Mouse (Mus musculus) stomach, embryonic 14.5 days (tissue): ENCODE measurements around the gene Radil. TPM values are rescaled to one million over a fixed set of nuclear protein-coding genes. Genes with fewer than 3 reads are reported as not detected.

Experiments
- ATAC-seq: fragments of 200-750 bp; cut with Nextera tagmentation; 2 replicates; pipeline ENCODE4 v1.8.0; 2017; ENCODE audit warnings: low read depth, moderate TSS enrichment; ENCODE audit not compliant: insufficient number of reproducible peaks, insufficient read depth, low FRiP score
- H3K27ac ChIP-seq: fragments of 300-500 bp; sonication (generic); 2 replicates; pipeline ENCODE4 v1.5.1; 2014; ENCODE audit warnings: mild to moderate bottlenecking, low read length, moderate library complexity, mixed read lengths
- H3K27me3 ChIP-seq: fragments of 300-500 bp; sonication (generic); 2 replicates; pipeline ENCODE4 v1.6.1; 2014; ENCODE audit warnings: low read length, control low read depth, mixed read lengths; ENCODE audit not compliant: control insufficient read depth, insufficient read depth
- H3K36me3 ChIP-seq: fragments of 300-500 bp; sonication (generic); 2 replicates; pipeline ENCODE4 v1.6.1; 2014; ENCODE audit warnings: mild to moderate bottlenecking, control low read depth, low read length, moderate library complexity, mixed read lengths; ENCODE audit not compliant: control insufficient read depth, insufficient read depth
- H3K4me1 ChIP-seq: fragments of 300-500 bp; sonication (generic); 2 replicates; pipeline ENCODE4 v1.6.1; 2014; ENCODE audit warnings: low read length, control low read depth, mixed read lengths; ENCODE audit not compliant: control insufficient read depth, insufficient read depth
- H3K4me2 ChIP-seq: fragments of 300-500 bp; sonication (generic); replicated peaks from 2 replicates; pipeline ENCODE4 v1.6.1; 2014; ENCODE audit warnings: low read depth, low read length, control low read depth
- H3K4me3 ChIP-seq: fragments of 300-500 bp; sonication (generic); 2 replicates; pipeline ENCODE4 v1.5.1; 2014; ENCODE audit warnings: low read depth, low read length, control low read depth
- H3K9ac ChIP-seq: fragments of 300-500 bp; sonication (generic); replicated peaks from 2 replicates; pipeline ENCODE4 v1.6.1; 2014; ENCODE audit warnings: low read depth, mild to moderate bottlenecking, control low read depth, low read length, moderate library complexity, mixed read lengths
- H3K9me3 ChIP-seq: fragments of 300-500 bp; sonication (generic); 2 replicates; pipeline ENCODE4 v1.6.1; 2016; ENCODE audit warnings: low read depth, low read length, control low read depth; ENCODE audit not compliant: control insufficient read depth
- WGBS: fragments of 180-500 bp; shearing (Covaris S2); extraction: QIAGEN DNeasy Blood & Tissue Kit; methylation state at CpG from one replicate; pipeline ENCODE4 v1.1.7; 2014; 5-methylcytosine and 5-hydroxymethylcytosine counted together
- polyA plus RNA-seq: library from polyadenylated mRNA; unstranded; fragments of >200 nt; fragmentation: Nextera tagmentation; extraction: Ambion mirVana; gene quantifications from 2 replicates; pipeline ENCODE4 v1.2.1, GENCODE M21; 2014

The Radil gene
- 1.6 and 2.1 TPM in 2 replicates for polyA plus RNA-seq

DNA sequence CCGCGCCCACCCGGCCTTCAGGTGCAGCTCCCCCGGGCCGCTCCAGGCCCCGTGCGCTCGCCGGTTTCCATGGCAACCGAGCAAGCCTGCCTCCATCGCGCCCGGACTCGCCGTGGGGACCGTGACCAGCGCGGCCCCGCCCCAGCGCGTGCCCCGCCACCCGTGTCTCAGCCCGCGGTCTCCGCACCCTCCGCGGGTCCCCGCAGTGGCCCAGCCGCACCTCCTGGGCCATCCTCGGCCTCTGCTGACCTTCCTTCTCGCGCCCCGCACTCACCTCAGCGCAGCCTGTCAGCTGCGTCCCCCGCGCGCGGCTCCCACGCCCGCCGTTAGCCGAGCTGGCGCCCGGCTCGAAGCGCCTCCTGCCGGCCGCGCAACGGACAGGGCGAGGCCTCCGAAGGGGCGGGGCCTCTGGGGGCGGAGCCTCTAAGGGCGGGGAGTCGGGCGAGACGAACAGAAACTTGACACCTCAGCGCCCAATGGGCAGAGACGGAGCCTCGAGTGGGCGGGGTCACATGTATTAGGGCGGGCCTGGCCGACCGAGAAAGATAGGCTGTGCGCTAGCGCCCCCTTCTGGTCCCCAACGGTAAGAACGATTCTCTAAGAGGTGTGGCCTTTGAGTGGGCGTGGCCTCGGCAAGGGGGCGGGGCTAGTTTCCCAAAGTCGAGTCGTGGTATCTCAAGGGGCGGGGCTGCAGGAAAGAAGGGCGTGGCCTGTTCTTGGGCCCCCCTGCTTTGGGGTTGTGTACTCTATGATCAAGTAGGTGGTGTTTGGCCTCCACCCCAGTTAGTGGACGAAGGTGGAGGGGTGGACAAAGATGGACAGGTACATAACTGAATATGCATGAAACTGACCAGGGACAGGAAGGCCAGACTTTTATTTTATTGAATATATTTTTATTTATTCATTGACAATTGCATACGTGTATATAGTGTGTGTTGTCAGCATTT is at the start of gene Radil:
TSS of gene Radil (minus strand) at position 393 of the 947 bp plus-strand sequence.
- Histone ChIP-seq H3K9ac (peak within 1 kb of the TSS; percentile 25), H3K4me3 (peak within 1 kb of the TSS; percentile 59), H3K27ac (no peak within 1 kb of the TSS), H3K4me1 (no peaks in the 10 kb centered on the region; the same call in 1 of the 2 replicates), H3K36me3 (no peaks in the 10 kb centered on the region), H3K9me3 (no peaks in the 10 kb centered on the region), H3K27me3 (no peaks in the 10 kb centered on the region), H3K4me2 (peak within 1 kb of the TSS; percentile 100)
- peak; percentile 93 for ATAC-seq
- 3% methylated on average over 72 of the region's 80 CpGs for WGBS

DNA sequence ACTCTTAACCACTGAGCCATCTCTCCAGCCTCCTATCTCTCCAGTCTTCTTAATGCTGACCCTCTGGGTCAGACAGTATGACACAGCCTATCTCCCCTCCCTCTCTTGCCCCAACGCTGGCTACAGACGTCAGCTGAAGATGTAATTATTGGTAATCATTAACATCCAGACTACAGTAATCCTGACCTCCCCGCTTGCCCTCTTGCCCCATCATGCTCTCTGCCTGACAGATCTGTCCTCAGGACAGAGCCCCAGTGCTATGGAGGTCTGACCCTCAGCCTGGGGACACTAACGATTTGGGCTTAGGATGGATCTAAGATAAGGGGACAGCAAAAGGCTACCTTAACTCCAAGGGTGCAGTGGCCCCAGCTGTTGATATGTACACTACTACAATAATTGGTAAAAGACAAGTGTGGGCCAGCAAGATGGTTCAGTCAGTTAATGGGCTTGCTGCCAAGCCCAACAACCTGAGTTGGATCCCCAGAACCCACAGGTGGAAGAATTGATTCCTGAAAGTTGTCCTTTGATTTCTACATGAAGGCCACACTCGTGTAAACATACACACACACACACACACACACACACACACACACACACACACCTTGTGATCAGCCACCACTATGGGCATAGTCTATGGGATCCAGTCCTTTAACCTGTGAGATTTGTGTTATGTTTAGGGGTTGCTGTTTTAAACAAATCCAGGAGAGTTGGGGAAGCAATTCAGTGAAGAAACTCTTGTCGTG is 46.9 kb upstream of the Radil start:
- no peak overlapping the region for H3K4me2 ChIP-seq
- no peak overlapping the region for H3K9ac ChIP-seq

DNA sequence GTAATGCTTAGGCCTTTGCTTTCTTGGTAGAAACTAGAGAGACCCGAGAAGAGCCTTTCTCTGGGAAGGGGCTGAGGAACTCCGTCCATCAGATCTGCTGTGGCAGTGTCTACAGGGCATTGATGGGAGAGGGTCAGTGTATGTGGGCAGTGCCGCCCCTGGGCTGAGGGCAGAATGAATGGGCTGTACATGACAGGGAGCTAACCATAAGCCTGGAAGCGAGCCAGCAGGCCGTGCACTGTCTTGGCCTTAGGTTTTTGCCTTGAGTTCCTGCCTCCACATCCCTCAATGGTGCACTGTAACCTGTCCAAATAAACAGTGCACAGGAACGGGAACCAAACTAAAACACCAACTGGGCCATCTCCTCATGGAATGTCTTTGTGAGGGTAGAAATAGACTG is 45.8 kb upstream of the Radil start:
- Histone ChIP-seq H3K27me3 (no peaks in the 10 kb centered on the region), H3K4me1 (no peaks in the 10 kb centered on the region), H3K4me3 (no peak overlapping the region), H3K27ac (no peak overlapping the region), H3K9me3 (no peaks in the 10 kb centered on the region), H3K36me3 (no peaks in the 10 kb centered on the region), H3K9ac (no peak overlapping the region), H3K4me2 (no peak overlapping the region)
- ATAC-seq: no peak
- WGBS: 73% methylated on average over 6 of the region's 6 CpGs

More for the DNA sequence above, 46.9 kb upstream of the Radil start:
- Histone ChIP-seq H3K9me3 (no peaks in the 10 kb centered on the region), H3K27ac (no peak overlapping the region), H3K27me3 (no peaks in the 10 kb centered on the region), H3K4me1 (no peaks in the 10 kb centered on the region), H3K36me3 (no peaks in the 10 kb centered on the region), H3K4me3 (no peak overlapping the region)
- WGBS: 59% methylated on average over 6 of the region's 6 CpGs
- ATAC-seq: no peak

DNA sequence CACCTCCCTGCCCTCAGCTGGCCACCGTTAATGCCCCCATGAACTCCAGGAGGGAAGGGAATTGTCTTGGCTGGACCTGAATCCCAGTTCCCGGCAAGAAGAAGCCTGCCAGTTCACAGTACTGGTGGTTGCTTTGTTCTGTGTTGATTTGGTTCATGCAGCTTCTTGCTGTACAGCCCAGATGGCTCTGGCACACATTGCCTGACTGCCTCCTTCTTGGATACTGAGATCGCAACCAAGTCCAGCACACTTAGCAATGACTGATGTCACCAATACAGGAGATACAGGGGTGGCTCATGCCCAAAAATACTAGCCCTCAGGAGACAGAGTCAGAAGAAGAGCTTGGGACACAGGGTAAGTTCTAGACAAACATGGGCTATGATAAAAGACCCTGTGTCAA is 44.8 kb upstream of the Radil start:
- Histone ChIP-seq H3K4me1 (no peaks in the 10 kb centered on the region), H3K9ac (no peak overlapping the region), H3K4me2 (no peak overlapping the region), H3K4me3 (no peak overlapping the region), H3K27me3 (no peaks in the 10 kb centered on the region), H3K27ac (no peak overlapping the region), H3K36me3 (no peaks in the 10 kb centered on the region), H3K9me3 (no peaks in the 10 kb centered on the region)
- no peak for ATAC-seq
- WGBS: 71% methylated on average over 3 of the region's 3 CpGs

DNA sequence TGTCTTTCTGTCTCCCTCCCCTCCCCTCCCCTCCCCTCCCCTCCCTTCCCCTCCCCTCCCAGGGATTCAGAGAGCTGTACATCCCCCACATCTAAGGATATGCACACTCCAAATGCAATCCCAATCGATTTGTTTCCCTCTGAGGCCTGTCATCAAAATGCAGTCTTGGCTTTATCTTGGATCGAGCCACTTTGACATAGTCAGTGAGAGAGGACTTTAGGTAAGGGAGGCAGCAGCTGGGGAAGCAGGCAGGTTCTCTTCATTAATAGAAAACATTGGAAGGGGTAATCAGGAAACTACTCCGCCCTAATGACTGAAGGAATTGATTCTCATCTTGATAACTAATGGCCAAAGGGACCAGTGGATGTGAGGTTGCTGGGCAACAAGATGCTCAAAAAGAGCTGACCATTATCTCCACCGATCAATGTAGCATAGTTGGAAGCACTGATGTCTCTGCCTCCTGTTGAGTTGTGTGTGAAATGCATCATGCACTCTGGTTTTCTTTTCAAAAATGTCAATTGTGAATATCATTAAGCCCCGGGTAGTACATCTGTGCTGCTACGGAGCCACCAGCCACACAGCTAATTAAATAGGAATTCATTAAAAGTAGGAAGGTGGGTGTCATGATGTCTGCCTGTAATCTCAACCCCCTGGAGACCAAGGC is 40.2 kb upstream of the Radil start:
- 85% methylated on average over 6 of the region's 6 CpGs for WGBS
- Histone ChIP-seq H3K4me3 (no peak overlapping the region), H3K36me3 (no peaks in the 10 kb centered on the region), H3K27ac (no peak overlapping the region), H3K9me3 (no peaks in the 10 kb centered on the region), H3K9ac (no peak overlapping the region), H3K27me3 (no peaks in the 10 kb centered on the region), H3K4me1 (no peaks in the 10 kb centered on the region), H3K4me2 (no peak overlapping the region)
- ATAC-seq: no peak

DNA sequence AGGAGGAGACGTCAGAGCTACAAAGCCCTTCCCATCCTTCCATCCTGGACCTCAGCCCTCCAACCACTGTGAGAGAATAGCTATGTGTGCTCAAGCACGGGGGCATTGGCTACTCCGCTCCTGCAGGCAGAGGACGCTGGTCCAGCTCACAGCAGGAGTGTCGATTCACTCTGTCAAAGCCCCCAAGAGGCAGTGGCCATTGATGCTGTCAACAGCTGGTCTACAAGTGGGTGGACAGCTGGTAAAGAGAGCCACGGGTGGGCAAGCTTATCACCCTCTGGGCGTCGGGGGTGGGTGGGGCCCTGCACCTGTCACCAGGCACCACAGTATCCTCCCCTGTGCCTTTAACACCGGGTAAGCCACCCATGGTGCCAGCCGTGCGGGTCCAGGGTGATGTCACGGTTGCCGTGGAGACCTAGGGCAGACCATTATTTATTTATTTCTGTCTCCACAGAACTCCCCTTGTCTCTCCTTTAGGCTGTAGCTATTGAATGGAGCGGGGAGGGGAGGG is 32.8 kb upstream of the Radil start:
- no peaks in the 10 kb centered on the region; the same call in 1 of the 2 replicates for H3K9me3 ChIP-seq
- no peaks in the 10 kb centered on the region for H3K27me3 ChIP-seq
- no peak overlapping the region for H3K27ac ChIP-seq
- no peaks in the 10 kb centered on the region for H3K4me1 ChIP-seq
- no peak overlapping the region for H3K4me2 ChIP-seq
- no peaks in the 10 kb centered on the region for H3K36me3 ChIP-seq
- no peak overlapping the region for H3K9ac ChIP-seq
- no peak overlapping the region for H3K4me3 ChIP-seq
- WGBS: 50% methylated on average over 14 of the region's 14 CpGs
- ATAC-seq: peak; percentile 64; the same call in 1 of the 2 replicates

DNA sequence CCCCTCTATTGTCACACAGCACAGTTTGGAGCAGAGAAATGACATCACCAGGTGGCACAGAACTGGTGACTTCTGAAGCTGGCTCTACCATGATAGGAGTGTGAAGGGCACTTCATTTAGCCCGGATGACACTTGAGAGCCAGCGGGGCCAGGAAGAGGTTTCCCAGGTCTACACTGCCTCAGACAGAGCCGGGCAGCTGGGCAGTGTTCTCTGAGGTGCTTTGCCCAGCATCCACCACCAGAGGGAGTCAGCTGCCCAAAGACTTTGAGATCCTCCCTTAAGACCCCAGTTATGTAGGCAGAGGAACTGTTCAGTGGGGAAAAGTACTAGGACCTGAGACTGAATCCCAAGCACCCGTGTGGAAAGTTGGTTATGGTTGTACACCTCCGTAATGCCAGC is 30.6 kb upstream of the Radil start:
- H3K36me3 ChIP-seq: no peaks in the 10 kb centered on the region
- H3K4me3 ChIP-seq: no peak overlapping the region
- no peak overlapping the region for H3K27ac ChIP-seq
- whole genome bisulfite sequencing: 15% methylated on average over 5 of the region's 5 CpGs
- H3K27me3 ChIP-seq: no peaks in the 10 kb centered on the region
- no peak for ATAC-seq
- H3K9ac ChIP-seq: no peak overlapping the region
- no peaks in the 10 kb centered on the region; the same call in 1 of the 2 replicates for H3K9me3 ChIP-seq
- H3K4me1 ChIP-seq: no peaks in the 10 kb centered on the region
- no peak overlapping the region for H3K4me2 ChIP-seq

DNA sequence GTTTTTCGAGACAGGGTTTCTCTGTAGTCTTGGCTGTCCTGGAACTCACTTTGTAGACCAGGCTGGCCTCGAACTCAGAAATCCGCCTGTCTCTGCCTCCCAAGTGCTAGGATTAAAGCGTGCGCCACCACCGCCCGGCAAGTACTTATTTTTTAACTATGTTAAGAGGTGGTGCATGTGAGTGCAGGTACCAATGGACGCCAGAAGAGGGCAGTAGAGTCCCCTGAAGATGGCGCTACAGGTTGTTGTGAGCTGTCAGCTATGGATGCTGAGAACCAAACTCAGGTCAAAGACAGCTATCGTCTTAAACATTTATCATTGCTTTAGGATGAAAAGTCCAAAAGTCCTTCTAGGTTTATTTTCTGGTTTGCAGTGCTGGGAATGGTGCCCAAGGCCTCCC is 27.3 kb upstream of the Radil start:
- Histone ChIP-seq H3K4me3 (no peak overlapping the region), H3K9me3 (no peaks in the 10 kb centered on the region), H3K4me1 (no peaks in the 10 kb centered on the region), H3K27me3 (no peaks in the 10 kb centered on the region), H3K4me2 (no peak overlapping the region), H3K9ac (no peak overlapping the region), H3K36me3 (no peaks in the 10 kb centered on the region), H3K27ac (no peak overlapping the region)
- ATAC-seq: no peak
- 85% methylated on average over 10 of the region's 10 CpGs for WGBS
